Mouse (Mus musculus): Measurements from ENCODE around the gene St6gal1. TPM values are rescaled to one million over a fixed set of nuclear protein-coding genes. Genes with fewer than 3 reads are reported as not detected.
A peak's percentile ranks its signal among the peaks of the same experiment; 100 is the strongest.

St6gal1 gene
- polyA plus RNA-seq, 1 experiment from 2014 or later: 38.9 TPM

- ATAC-seq (ENCODE audit: low FRiP score): peak; percentile 13; the same call in 1 of the 2 replicates
- no peak overlapping the region for H3K9ac ChIP-seq
- H3K4me1 ChIP-seq (replicated peaks): peaks cover 8% of the 10 kb centered on the region; the same call in 1 of the 2 replicates
- no peak overlapping the region for H3K4me2 ChIP-seq
- 17% methylated on average over 2 of the region's 2 CpGs for WGBS
- no peak overlapping the region for H3K27ac ChIP-seq
- H3K9me3 ChIP-seq: no peaks in the 10 kb centered on the region
- H3K36me3 ChIP-seq: peaks cover 16% of the 10 kb centered on the region
- no peaks in the 10 kb centered on the region for H3K27me3 ChIP-seq
- H3K4me3 ChIP-seq: no peak overlapping the region
Measured at GRCm38 (mm10) chr16:23350802-23351201, 126.3 kb downstream of the St6gal1 start.

DNA sequence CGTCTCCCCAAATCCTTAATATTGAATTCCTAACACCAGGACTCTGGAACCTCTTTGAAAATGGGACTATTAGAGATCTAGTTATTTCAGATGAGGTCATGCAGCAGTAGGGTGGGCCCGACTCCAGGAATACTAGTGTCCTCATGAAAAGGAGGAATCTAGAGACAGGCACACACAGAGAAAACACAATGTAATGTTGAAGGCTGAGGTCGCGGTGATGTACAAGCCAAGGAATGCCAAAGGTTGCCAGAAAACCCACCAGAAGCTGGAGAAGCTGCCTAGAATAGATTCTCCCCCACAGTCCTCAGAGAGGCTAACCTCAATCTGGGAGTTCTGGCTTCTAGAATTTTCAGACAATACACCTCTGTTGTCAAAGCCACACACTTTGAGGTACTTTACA is 136.5 kb downstream of the St6gal1 start:
- no peaks in the 10 kb centered on the region for H3K4me1 ChIP-seq (replicated peaks)
- H3K4me3 ChIP-seq: no peak overlapping the region
- H3K27me3 ChIP-seq: no peaks in the 10 kb centered on the region
- 86% methylated on average over 4 of the region's 4 CpGs for WGBS
- no peak overlapping the region for H3K9ac ChIP-seq
- no peak overlapping the region for H3K27ac ChIP-seq
- peaks cover 35% of the 10 kb centered on the region for H3K36me3 ChIP-seq
- ATAC-seq (ENCODE audit: low FRiP score): no peak
- no peaks in the 10 kb centered on the region for H3K9me3 ChIP-seq
- H3K4me2 ChIP-seq: no peak overlapping the region

- H3K27me3 ChIP-seq: no peaks in the 10 kb centered on the region
- no peak overlapping the region for H3K4me3 ChIP-seq
- peaks cover 31% of the 10 kb centered on the region for H3K36me3 ChIP-seq
- no peak for ATAC-seq (ENCODE audit: low FRiP score)
- no peaks in the 10 kb centered on the region for H3K4me1 ChIP-seq (replicated peaks)
- 88% methylated on average over 3 of the region's 3 CpGs for WGBS
- no peak overlapping the region for H3K4me2 ChIP-seq
- H3K27ac ChIP-seq: no peak overlapping the region
- no peak overlapping the region for H3K9ac ChIP-seq
- no peaks in the 10 kb centered on the region for H3K9me3 ChIP-seq
Measured at GRCm38 (mm10) chr16:23361434-23361970, 137.0 kb downstream of the St6gal1 start.

- Histone ChIP-seq H3K4me3 (no peak overlapping the region), H3K36me3 (peaks cover 2% of the 10 kb centered on the region), H3K27ac (no peak overlapping the region), H3K9ac (no peak overlapping the region), H3K4me2 (no peak overlapping the region), H3K4me1 (replicated peaks) (no peaks in the 10 kb centered on the region), H3K27me3 (no peaks in the 10 kb centered on the region), H3K9me3 (no peaks in the 10 kb centered on the region)
- ATAC-seq (ENCODE audit: low FRiP score): no peak
- 62% methylated on average over 2 of the region's 2 CpGs for WGBS
Measured at GRCm38 (mm10) chr16:23364328-23364990, 139.9 kb downstream of the St6gal1 start.

GRCm38 (mm10) chr16:23369124-23369523 is 144.6 kb downstream of the St6gal1 start:
- no peak for ATAC-seq (ENCODE audit: low FRiP score)
- no peak overlapping the region for H3K4me2 ChIP-seq
- no peak overlapping the region for H3K27ac ChIP-seq
- no peak overlapping the region for H3K9ac ChIP-seq
- 74% methylated on average over 3 of the region's 3 CpGs for WGBS
- H3K27me3 ChIP-seq: no peaks in the 10 kb centered on the region
- H3K36me3 ChIP-seq: no peaks in the 10 kb centered on the region
- no peak overlapping the region for H3K4me3 ChIP-seq
- H3K4me1 ChIP-seq (replicated peaks): no peaks in the 10 kb centered on the region
- no peaks in the 10 kb centered on the region for H3K9me3 ChIP-seq

GRCm38 (mm10) chr16:23370724-23371123 is 146.2 kb downstream of the St6gal1 start:
- Histone ChIP-seq H3K9me3 (no peaks in the 10 kb centered on the region), H3K4me1 (replicated peaks) (no peaks in the 10 kb centered on the region), H3K36me3 (no peaks in the 10 kb centered on the region), H3K27me3 (no peaks in the 10 kb centered on the region), H3K4me2 (no peak overlapping the region), H3K9ac (no peak overlapping the region), H3K27ac (no peak overlapping the region), H3K4me3 (no peak overlapping the region)
- WGBS: 93% methylated on average over 7 of the region's 7 CpGs
- no peak for ATAC-seq (ENCODE audit: low FRiP score)

DNA sequence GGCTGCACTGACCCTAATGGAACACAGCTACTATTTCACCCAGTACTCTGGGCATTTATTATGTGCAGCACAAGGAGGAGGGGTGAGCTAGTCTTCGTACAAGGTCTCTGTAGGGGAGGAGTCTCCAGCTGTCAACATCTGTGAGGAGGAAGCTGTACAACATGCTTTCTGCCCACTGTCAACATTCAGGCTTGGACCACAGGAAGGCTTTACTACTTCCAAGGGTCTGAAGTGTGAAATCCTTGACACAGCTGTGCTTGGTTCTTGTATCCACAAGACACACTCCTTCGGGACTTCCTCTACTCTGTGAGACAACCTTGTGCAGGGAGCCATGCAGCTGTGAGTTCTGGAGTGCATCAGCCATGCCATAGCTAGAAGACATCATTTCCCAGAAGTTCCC is 147.8 kb downstream of the St6gal1 start:
- H3K9me3 ChIP-seq: no peaks in the 10 kb centered on the region
- ATAC-seq (ENCODE audit: low FRiP score): no peak
- no peak overlapping the region for H3K27ac ChIP-seq
- no peaks in the 10 kb centered on the region for H3K36me3 ChIP-seq
- H3K4me2 ChIP-seq: no peak overlapping the region
- no peak overlapping the region for H3K9ac ChIP-seq
- H3K4me1 ChIP-seq (replicated peaks): no peaks in the 10 kb centered on the region
- WGBS: 87% methylated on average over 2 of the region's 2 CpGs
- no peak overlapping the region for H3K4me3 ChIP-seq
- H3K27me3 ChIP-seq: no peaks in the 10 kb centered on the region

GRCm38 (mm10) chr16:23374068-23374467 is 149.5 kb downstream of the St6gal1 start:
- no peaks in the 10 kb centered on the region for H3K36me3 ChIP-seq
- H3K4me2 ChIP-seq: no peak overlapping the region
- ATAC-seq (ENCODE audit: low FRiP score): no peak
- H3K27me3 ChIP-seq: no peaks in the 10 kb centered on the region
- no peaks in the 10 kb centered on the region for H3K9me3 ChIP-seq
- WGBS: 93% methylated on average over 4 of the region's 4 CpGs
- no peak overlapping the region for H3K4me3 ChIP-seq
- no peak overlapping the region for H3K27ac ChIP-seq
- H3K4me1 ChIP-seq (replicated peaks): no peaks in the 10 kb centered on the region
- no peak overlapping the region for H3K9ac ChIP-seq

DNA sequence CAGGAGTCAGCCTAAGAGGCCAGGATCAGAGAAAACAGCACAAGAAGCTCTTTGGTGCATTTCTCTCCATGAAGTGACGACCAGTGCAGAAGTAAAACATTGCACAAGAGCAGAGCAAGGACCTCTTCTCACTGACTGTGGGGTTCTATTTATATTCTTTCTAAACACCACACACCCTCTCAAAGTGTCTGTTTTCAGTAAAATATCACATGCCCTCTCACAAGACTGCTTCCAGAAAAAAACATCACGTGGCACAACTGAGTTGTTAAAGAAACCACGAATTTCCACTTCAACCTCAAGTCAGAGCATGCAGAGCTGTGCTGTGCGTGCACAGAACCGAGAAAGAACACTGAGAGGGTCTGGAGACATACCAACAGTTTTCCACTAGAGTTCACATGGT is 150.4 kb downstream of the St6gal1 start:
- Histone ChIP-seq H3K27me3 (no peaks in the 10 kb centered on the region), H3K4me1 (replicated peaks) (no peaks in the 10 kb centered on the region), H3K4me3 (no peak overlapping the region), H3K27ac (no peak overlapping the region), H3K36me3 (no peaks in the 10 kb centered on the region), H3K9ac (no peak overlapping the region), H3K9me3 (no peaks in the 10 kb centered on the region), H3K4me2 (no peak overlapping the region)
- WGBS: 85% methylated on average over 5 of the region's 5 CpGs
- ATAC-seq (ENCODE audit: low FRiP score): no peak

DNA sequence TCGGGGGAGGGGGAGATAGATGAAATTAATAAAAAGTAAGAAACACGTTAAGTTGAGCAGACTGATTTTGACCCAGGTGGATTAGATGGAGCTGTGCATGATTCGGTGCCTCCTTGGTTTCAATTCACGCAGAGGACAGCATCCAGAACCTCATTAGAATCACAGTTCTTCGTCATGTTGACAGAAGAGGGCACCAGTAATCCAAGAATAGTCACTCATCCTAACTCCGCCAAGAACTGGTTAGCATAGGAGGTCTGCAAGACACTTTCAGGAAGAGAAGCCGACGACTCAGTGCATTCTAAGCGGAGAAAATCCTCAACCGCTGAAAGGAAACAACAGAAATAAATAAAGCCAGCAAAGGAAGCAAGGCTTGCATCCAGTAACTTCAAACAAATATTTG is 151.6 kb downstream of the St6gal1 start:
- ATAC-seq (ENCODE audit: low FRiP score): no peak
- Histone ChIP-seq H3K36me3 (no peaks in the 10 kb centered on the region), H3K4me2 (no peak overlapping the region), H3K4me3 (no peak overlapping the region), H3K27ac (no peak overlapping the region), H3K4me1 (replicated peaks) (no peaks in the 10 kb centered on the region), H3K27me3 (no peaks in the 10 kb centered on the region), H3K9ac (no peak overlapping the region), H3K9me3 (no peaks in the 10 kb centered on the region)
- WGBS: 69% methylated on average over 10 of the region's 10 CpGs

DNA sequence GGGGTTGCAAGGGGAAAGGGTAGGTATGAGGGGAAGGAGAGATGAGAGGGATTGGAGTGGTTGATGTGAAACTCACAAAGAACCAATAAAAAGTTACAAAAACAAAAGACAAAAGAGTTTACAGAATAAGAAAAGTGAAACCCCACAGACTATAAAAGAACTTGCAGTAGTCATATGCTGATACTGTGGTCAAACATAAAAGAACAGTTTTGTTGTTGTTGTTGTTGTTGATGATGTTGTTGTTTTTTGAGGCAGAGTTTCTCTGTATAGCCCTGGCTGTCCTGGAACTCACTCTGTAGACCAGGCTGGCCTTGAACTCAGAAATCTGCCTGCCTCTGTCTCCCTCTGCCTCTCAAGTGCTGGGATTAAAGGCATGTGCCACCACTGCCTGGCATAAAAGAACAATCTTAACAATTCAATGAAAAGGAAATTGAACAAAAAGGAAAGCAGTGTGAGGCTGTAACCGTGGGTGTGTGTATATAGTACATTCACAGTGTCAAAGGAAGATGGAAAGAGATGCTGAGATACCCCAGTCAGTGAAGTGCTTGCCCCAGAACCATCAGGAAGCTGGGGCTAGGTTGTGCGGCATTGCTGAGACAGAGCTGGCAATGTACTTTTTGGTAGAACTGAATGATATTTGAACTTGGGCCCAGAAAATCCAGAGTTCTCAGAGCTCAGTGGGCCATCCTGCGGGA is 155.1 kb downstream of the St6gal1 start:
- Histone ChIP-seq H3K9ac (no peak overlapping the region), H3K36me3 (no peaks in the 10 kb centered on the region), H3K4me3 (no peak overlapping the region), H3K27me3 (no peaks in the 10 kb centered on the region), H3K4me1 (replicated peaks) (no peaks in the 10 kb centered on the region), H3K27ac (no peak overlapping the region), H3K4me2 (no peak overlapping the region), H3K9me3 (no peaks in the 10 kb centered on the region)
- 82% methylated on average over 3 of the region's 3 CpGs for WGBS
- ATAC-seq (ENCODE audit: low FRiP score): no peak

GRCm38 (mm10) chr16:23384304-23384703 is 159.8 kb downstream of the St6gal1 start:
- Histone ChIP-seq H3K27ac (no peak overlapping the region), H3K4me1 (replicated peaks) (no peaks in the 10 kb centered on the region), H3K4me3 (no peak overlapping the region), H3K9me3 (no peaks in the 10 kb centered on the region), H3K4me2 (no peak overlapping the region), H3K27me3 (no peaks in the 10 kb centered on the region), H3K36me3 (no peaks in the 10 kb centered on the region), H3K9ac (no peak overlapping the region)
- ATAC-seq (ENCODE audit: low FRiP score): no peak

- Histone ChIP-seq H3K9me3 (no peaks in the 10 kb centered on the region), H3K4me3 (no peak overlapping the region), H3K4me2 (no peak overlapping the region), H3K27me3 (no peaks in the 10 kb centered on the region), H3K4me1 (replicated peaks) (no peaks in the 10 kb centered on the region), H3K9ac (no peak overlapping the region), H3K36me3 (no peaks in the 10 kb centered on the region), H3K27ac (no peak overlapping the region)
- ATAC-seq (ENCODE audit: low FRiP score): no peak
- 96% methylated on average over 5 of the region's 5 CpGs for WGBS
Measured at GRCm38 (mm10) chr16:23397931-23398330, 173.4 kb downstream of the St6gal1 start.
